Mouse (Mus musculus): ENCODE measurements around the gene Rnf2.

DNA sequence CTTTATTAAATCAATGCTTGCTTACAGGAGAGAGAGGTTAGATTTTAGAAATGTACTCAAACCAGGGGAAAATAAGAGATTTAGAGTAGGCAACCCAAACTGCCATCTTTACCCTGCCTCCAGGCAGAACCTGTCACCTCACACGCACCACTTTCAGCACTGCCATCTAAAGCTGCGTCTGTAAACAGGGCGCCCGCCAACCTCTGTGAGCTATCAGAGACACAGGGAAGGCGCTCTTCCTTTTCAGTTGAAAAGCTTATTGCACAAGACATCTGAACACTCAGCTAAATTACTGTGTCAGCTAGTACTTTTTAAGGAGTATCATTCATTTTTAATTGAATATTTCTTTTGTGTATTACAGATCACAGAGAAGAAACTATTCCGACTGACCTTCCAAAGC is 10.9 kb downstream of the Rnf2 start:
- no peak for TF ChIP-seq CTCF (IDR thresholded peaks at IDR 0.05)
- no peak for TF ChIP-seq EP300 (IDR thresholded peaks at IDR 0.05)

Measured in lung, postnatal 0 days (tissue).